Comparison of ENCODE assay signal across 14 mouse cellular contexts in genomic region chr8:108904288-108904971, GRCm38 (mm10).
A peak's percentile ranks its signal among the peaks of the same experiment; 100 is the strongest.
DNase-seq lines count a peak whose midpoint lies in the region; ATAC-seq and TF ChIP-seq lines count a peak whose summit lies in the region.
"Had no signal": no experiment of that assay in that cellular context is flagged by ENCODE, and none has a peak within 500 bp of the region (broad histone marks: within the 10 kb centered on the region; RNA-seq: fewer than 3 reads in every experiment).

No protein-coding gene starts in this region.

- no peaks in the 10 kb centered on the region for H3K27me3 ChIP-seq in lung, embryonic 15.5 days
- H3K27me3 ChIP-seq in hindbrain, embryonic 12.5 days: no peaks in the 10 kb centered on the region
- H3K27me3 ChIP-seq in midbrain, embryonic 15.5 days (replicated peaks): no peaks in the 10 kb centered on the region
- H3K27me3 ChIP-seq: heart, embryonic 12.5 days had no signal

- WGBS in lung, embryonic 15.5 days: 23% methylated on average over 11 of the region's 11 CpGs
- WGBS in hindbrain, embryonic 12.5 days: 64% methylated on average over 11 of the region's 11 CpGs
- 57% methylated on average over 11 of the region's 11 CpGs for WGBS in midbrain, embryonic 15.5 days

- H3K4me3 ChIP-seq in lung, embryonic 15.5 days: no peak overlapping the region
- no peak overlapping the region for H3K4me3 ChIP-seq in hindbrain, embryonic 12.5 days
- no peak overlapping the region for H3K4me3 ChIP-seq in midbrain, embryonic 15.5 days
- H3K4me3 ChIP-seq in layer of hippocampus, adult 2 months: no peak overlapping the region
- H3K4me3 ChIP-seq: heart, embryonic 12.5 days had no signal

- ATAC-seq in lung, embryonic 15.5 days (ENCODE audit: borderline replicate concordance, extremely low read depth, low FRiP score, low TSS enrichment): no peak
- ATAC-seq in CD4-positive, CD25-positive, alpha-beta regulatory T cell, adult 4 months: peak; percentile 68
- no peak for ATAC-seq in hindbrain, embryonic 12.5 days (ENCODE audit: low FRiP score)
- no peak for ATAC-seq in midbrain, embryonic 15.5 days (replicated peaks)

- peak overlapping the region; percentile 21 for H3K27ac ChIP-seq in lung, embryonic 15.5 days
- H3K27ac ChIP-seq in hindbrain, embryonic 12.5 days: peak overlapping the region; percentile 89
- H3K27ac ChIP-seq in midbrain, embryonic 15.5 days: peak overlapping the region; percentile 82
- no peak overlapping the region for H3K27ac ChIP-seq in layer of hippocampus, adult 2 months
- H3K27ac ChIP-seq: macrophage had no signal

- DNase-seq in lung, postnatal 36 days: no peak
- DNase-seq in testis, postnatal 14 days (ENCODE audit: low spot score): no peak
- DNase-seq in layer of hippocampus, adult 2 months (ENCODE audit: low spot score in 2 of 2): no peak
- no peak for DNase-seq in retina, postnatal 1 day
- DNase-seq: adrenal gland, adult 8-10 months; cerebellum, adult 9-10 months; gastrocnemius, postnatal 36 days; kidney, postnatal 25 days had no signal

- no peak overlapping the region for H3K4me2 ChIP-seq in lung, embryonic 15.5 days
- no peak overlapping the region for H3K4me2 ChIP-seq in hindbrain, embryonic 12.5 days (replicated peaks)
- no peak overlapping the region for H3K4me2 ChIP-seq in midbrain, embryonic 15.5 days
- H3K4me2 ChIP-seq: heart, embryonic 12.5 days had no signal

- H3K4me1 ChIP-seq in lung, embryonic 15.5 days: peaks cover 62% of the 10 kb centered on the region
- peaks cover 94% of the 10 kb centered on the region for H3K4me1 ChIP-seq in hindbrain, embryonic 12.5 days
- peaks cover 91% of the 10 kb centered on the region for H3K4me1 ChIP-seq in midbrain, embryonic 15.5 days

- no peak overlapping the region for H3K9ac ChIP-seq in lung, embryonic 15.5 days
- H3K9ac ChIP-seq in hindbrain, embryonic 12.5 days: peak overlapping the region; percentile 20
- H3K9ac ChIP-seq in midbrain, embryonic 15.5 days: no peak overlapping the region; the same call in 1 of the 2 replicates
- H3K9ac ChIP-seq: heart, embryonic 12.5 days had no signal

- no peaks in the 10 kb centered on the region for H3K9me3 ChIP-seq in lung, embryonic 15.5 days
- no peaks in the 10 kb centered on the region for H3K9me3 ChIP-seq in hindbrain, embryonic 12.5 days (replicated peaks)
- no peaks in the 10 kb centered on the region for H3K9me3 ChIP-seq in midbrain, embryonic 15.5 days
- H3K9me3 ChIP-seq: heart, embryonic 12.5 days had no signal

- H3K36me3 ChIP-seq in lung, embryonic 15.5 days: no peaks in the 10 kb centered on the region
- H3K36me3 ChIP-seq in hindbrain, embryonic 12.5 days: no peaks in the 10 kb centered on the region
- no peaks in the 10 kb centered on the region for H3K36me3 ChIP-seq in midbrain, embryonic 15.5 days (replicated peaks)
- H3K36me3 ChIP-seq: heart, embryonic 12.5 days had no signal

- no peak for TF ChIP-seq CTCF in layer of hippocampus, adult 2 months (conservative IDR thresholded peaks at IDR 0.05)
